Mouse (Mus musculus) right cerebral cortex, postnatal 4 days (tissue): ENCODE data around the gene Ankrd11.
A peak's percentile ranks its signal among the peaks of the same experiment; 100 is the strongest.

Experiments used
- DNase-seq: peaks from one replicate; pipeline ENCODE4 v3.0.0-alpha.2; 2022

Gene Ankrd11

DNA sequence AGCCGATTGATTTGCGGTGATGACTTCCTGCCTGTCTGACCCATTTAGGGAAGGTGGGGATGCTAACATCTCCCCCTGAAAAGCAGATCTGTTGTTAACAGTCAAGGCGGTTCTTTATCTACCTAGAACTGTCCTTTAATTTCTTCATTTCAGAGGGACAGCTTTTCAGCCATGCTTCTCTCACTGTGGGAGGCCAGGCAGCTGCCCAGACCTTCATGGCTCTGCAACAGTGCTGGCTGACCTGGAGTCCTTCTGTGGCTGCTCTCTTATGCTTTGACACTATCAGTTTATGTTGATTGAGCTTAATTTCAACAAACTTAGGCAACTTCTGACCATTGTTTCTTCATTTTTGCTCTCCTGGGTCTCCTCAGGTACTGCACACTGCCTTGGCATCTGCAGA, 161.8 kb downstream of the Ankrd11 start:
- no peak for DNase-seq

DNA sequence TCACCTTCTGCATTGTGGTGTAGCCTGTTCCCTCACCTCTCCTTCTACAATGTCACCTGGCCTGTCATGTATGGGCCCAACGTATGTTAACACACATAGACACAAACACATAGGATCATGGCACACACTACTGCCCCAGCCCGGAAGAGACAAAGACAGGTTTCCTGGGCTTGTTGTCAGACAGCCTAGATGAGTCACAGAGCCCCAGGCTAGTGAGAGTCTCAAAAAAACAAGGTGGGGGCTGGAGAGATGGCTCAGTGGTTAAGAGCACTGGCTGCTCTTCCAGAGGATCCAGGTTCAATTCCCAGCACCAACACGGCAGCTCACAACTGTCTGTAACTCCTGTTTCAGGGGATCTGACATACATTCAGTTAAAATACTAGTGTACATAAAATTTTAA, 163.8 kb downstream of the Ankrd11 start:
- no peak for DNase-seq

DNA sequence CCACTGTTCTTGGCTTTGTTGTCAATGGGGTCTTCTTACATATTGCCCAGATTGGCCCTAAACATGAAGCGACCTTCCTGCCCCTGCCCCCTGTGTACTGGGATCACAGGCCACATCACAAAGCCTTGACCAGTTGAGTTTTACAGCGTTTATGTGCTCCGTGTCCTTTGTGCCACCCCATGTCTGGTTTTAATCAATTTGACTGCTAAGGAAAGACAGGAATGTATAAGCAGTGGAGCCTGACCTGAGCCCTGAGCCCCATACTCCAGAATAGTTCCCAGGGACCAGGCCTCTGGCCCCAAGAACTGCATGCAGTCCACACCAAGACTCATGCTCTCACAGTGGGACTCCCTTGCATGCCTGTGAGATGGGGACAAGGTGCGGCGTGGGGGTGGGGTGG, 166.9 kb downstream of the Ankrd11 start:
- no peak for DNase-seq

DNA sequence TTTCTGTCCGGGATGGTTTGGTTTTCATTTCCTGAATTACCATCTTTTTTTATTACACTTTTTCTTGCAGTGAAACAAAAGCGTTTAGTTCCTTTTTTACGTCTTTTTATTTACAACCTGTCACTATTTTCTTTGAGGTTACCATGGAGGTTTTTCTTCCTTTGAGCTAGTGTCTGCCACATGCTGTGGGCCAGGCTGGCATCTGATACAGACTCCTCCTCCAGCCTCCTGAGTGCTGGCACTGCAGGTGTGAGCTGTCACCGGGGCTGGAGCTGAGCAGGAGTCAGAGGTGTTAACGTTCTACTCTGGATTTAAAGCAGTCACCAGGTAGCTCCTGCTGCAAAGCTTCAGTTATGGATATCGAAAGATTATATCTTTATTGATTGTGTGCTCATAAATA, 168.9 kb downstream of the Ankrd11 start:
- DNase-seq, result no peak

DNA sequence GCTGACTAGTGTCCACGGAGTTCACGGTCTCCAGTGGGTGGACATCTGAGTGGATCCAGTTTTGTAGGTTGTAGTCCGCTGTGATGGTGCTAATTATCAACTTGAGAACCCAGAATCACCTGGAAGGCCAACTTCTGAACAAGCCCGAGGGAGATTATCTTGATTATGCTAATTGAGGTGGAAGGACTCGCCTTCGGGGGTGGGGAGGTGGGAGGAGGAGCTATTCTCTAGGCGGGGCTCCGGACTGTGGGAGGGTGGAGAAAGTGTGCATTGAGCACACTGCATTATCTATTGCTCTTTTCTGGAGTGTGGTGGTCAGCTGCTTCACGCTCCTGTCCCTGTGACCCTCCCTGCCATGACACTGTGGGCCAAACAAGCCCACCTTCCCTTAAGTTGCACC, 170.4 kb downstream of the Ankrd11 start:
- DNase-seq, result no peak

- no peak for DNase-seq
Observed at GRCm38 (mm10) chr8:122870377-122870863, 171.7 kb downstream of the Ankrd11 start.

DNA sequence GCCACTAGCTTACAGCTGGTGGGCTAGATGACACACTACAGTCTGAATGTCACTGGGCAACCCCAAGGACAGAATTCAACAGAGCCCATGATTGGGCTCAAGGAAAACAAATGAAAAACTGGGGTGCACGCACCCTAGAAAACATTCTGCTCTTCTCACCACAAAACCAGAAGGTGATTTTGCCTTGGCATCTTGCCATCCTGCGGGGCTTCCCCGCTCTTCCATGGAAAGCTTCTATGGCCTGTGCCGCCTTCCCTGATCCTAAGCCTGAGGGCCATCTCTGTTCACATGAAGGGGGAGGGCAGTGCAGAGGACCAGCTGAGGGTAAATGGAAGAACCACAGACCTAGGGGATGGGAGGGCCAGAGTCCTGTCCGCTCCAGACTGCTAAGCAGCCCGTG, 174.1 kb downstream of the Ankrd11 start:
- DNase-seq, result no peak

- no peak for DNase-seq
Observed at GRCm38 (mm10) chr8:122866231-122866630, 175.8 kb downstream of the Ankrd11 start.

DNA sequence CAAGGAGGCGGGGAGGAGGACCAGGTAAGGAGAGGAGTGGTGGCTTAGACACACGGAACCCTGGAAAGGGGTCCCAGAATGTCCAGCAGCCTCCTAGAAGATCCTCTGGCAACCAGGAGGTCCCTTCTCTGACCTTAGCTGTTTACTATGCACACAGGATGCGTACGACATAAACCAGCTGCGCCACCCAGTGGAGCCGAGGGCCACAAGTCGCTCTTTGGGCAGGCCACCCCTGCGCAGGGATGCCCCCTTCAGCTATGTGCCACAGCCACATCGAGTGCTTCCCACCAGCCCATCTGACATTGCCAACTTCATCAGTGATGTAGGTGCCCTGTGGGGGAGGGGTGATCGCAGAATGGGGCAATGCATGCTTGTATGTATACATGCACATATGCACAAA, 176.6 kb downstream of the Ankrd11 start:
- DNase-seq, result peak; percentile 22

DNA sequence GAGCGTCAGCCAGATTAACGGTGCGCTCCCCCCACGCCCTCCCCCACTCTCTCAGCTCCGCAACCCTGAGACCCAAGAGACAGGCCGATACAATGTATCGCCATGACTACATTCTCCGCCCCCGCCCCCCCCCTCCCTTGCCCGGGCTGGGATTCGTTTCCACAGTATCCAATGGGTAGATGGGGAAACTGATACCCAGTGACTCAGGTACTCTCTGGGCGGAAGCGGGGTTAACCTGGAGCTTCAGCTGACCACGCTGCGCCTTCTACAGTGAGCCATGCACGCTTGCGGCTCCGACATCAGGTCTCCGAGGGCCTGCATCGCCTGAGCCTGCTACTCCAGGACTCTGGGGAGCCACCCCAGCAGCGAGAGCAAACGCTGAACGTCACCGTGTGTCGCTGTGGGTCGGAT, 177.4 kb downstream of the Ankrd11 start:
- no peak for DNase-seq

DNA sequence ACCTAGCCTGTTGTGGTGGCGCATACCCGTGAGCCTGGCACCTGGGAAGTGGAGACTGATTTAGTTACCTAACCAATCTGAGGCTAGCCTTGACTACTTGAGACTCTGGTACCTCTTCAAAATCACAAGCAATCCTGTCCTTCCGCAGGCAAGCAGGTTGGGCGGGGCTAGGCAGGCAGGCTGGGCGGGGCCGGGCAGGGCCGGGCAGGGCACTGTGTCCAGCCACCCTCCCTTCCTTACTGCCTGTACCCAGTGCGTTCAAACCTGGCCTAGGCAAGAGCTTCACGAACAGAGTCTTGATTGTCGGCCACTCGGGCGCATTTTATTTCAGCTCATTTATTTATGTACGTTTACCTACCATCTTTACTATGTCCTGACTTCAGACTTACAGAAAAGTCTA, 182.2 kb downstream of the Ankrd11 start:
- no peak for DNase-seq

- no peak for DNase-seq
Observed at GRCm38 (mm10) chr8:122856288-122856687, 185.8 kb downstream of the Ankrd11 start.

DNA sequence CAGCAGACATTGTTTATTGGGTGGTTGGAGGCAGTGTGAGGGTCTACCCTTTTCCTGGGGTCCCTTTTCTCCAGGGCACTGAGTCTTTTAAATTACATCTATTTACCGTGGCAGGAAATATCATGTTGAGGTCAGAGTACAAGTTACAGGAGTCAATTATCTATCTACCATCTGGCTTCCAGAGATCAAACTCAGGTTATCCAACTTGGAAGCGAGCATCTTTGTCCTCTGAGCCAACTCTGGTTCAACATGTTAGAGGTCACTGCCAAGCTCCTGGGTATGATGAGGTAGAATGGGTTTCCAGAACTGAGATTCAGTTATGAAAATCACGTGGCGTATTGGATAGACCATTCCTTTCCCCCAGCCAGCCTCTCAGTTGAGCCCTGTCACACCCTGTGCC, 187.0 kb downstream of the Ankrd11 start:
- DNase-seq, result no peak

DNA sequence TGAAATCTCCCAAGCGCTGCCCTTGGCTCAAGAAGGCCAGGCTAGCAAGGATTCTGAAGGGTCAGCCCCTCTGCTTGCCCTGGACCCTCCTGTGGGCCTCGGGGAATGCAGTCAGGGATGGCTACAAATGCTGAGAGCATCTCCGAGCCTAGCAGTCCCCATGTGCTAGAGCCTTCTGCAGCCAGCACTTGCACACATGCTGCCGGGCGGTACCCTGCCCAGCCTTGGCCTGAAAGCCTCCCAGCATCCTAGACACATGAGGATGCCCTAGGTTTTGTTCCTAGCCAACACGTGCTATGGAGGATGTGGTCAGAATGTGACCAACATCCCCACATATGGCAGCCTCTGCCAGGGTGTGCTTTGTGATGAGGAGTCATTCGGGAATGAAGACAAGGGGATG, 187.7 kb downstream of the Ankrd11 start:
- DNase-seq, result no peak

DNA sequence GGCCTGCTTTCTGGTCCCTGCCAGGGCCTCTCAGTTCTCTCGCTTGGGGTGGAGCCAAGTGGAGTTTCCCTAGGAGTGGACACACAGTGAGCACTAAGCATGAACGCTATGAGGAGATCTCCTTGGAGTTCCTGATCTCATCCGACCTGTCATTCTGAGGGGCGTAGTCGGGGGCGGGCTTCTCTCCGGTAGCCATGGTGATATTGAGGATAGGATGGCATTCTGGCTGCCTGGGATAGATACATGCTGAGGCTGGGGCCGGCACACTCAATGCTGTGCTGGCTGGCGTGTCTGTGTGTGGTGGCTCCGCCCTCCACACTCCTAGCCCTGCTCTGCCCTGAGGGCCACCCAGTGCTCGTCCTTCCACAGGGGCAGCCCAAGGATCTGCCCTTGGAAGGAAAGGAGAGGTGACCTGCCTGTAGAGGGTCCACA, 188.7 kb downstream of the Ankrd11 start:
- peak; percentile 42 for DNase-seq

- no peak for DNase-seq
Observed at GRCm38 (mm10) chr8:122852546-122852905, 189.6 kb downstream of the Ankrd11 start.

GRCm38 (mm10) chr8:122851692-122852545, 190.2 kb downstream of the Ankrd11 start:
- no peak for DNase-seq

- DNase-seq, result no peak
Observed at GRCm38 (mm10) chr8:122850641-122851240, 191.3 kb downstream of the Ankrd11 start.

DNA sequence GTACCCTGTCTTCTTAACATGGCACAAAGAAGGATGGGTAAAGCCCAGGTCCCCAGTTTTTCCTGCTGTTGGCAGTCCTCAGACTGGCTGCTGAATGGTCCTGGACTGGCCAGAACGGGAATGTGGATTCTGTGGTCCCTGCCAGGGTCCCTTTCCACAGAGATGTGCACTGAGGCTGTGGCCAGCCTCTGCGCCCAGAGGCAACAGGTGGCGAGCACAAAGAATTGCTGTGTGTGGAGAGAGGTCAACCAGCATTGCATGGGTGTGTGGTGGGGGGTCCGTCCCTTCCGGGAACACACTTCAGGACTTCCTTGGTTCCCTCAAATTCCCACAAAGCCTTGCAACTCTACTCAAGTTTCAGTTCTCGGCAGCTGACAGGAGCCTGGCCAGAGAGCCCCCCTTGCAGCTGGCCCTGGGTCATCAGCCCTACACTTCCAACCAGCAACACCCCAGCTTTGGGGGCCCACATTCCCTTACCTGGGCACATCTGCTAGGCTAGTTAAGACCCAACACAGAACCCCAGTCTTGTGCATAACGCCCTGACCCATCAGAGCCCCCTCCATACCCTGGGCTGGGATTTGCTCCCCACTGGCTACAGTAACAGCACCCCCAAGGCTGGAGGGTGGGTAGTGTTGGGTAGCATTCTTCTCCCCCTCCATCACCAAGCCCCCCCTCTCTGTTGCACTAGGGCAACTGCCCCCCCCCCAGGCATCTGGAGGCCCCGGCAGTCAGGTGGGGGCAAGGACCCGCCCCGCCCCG, 192.7 kb downstream of the Ankrd11 start:
- DNase-seq, result no peak

DNA sequence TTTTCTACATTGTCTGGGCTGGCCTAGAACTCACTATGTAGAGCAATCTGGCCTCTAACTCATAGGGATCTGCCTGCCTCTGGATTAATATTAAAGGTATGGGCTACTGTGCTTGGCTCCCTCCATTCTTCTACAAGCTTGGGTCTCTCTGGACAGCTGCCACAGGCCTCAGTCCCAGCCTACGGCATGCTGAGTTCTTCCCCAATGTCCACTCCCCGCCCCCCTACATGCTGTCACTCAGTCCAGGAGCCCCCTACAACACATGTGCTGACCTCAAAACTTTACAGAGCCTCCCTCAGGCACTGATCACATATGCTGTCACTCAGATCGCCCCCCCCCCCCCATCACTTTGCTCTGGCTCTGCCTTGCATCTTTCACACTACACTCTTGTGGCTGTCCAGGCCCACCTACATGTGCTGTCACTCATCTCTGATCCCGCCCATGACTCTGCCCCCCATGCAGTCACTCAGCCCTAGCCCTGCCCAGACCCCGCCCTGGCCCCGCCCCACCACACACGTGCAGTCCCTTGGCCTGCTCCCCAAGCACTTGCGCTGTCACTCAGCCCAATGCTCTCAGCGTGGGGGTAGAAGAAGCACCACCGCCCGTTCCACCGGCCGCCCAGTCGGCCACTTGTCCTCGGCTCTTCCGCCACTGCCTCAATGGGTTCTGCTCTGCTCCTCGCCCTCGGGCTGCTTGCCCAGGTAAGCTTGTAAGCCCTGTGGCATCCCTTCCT, 194.1 kb downstream of the Ankrd11 start, which contains the start of gene Cdh15:
Cdh15 (plus strand) TSS at position 138 of the 733 bp plus-strand sequence.
- peak; percentile 66 for DNase-seq

- DNase-seq, result peak; percentile 23
Observed at GRCm38 (mm10) chr8:122845662-122846061, 196.4 kb downstream of the Ankrd11 start.

DNA sequence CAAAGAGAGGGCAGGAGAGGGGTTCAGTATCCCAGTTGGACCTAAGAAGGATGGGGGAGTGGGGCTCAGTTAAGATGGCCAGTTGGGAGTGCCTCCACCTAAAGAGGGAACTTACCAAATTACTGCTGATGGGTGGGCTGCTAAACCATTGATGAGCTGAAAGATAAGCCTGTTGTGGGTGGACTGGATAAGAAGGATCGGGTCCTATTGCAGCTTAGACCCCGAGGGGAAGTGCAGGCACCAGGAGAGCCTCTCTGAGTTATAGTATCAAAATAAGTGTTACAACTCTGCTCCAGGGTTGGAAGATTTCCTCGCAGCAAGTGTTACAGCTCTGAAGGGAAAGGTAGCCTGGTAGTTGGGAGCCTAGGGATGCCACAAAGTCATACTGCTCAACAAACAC, 197.9 kb downstream of the Ankrd11 start:
- no peak for DNase-seq

- no peak for DNase-seq
Observed at GRCm38 (mm10) chr8:122836696-122837095, 205.4 kb downstream of the Ankrd11 start.
